Mouse (Mus musculus) ES-CJ7 (cell line): ENCODE measurements around the gene Kcnk15.

Source experiments
- DNase-seq: peaks from one replicate; pipeline ENCODE4 v3.0.0; 2011; ENCODE audit warnings: low read depth, low spot score

Kcnk15 gene

DNA sequence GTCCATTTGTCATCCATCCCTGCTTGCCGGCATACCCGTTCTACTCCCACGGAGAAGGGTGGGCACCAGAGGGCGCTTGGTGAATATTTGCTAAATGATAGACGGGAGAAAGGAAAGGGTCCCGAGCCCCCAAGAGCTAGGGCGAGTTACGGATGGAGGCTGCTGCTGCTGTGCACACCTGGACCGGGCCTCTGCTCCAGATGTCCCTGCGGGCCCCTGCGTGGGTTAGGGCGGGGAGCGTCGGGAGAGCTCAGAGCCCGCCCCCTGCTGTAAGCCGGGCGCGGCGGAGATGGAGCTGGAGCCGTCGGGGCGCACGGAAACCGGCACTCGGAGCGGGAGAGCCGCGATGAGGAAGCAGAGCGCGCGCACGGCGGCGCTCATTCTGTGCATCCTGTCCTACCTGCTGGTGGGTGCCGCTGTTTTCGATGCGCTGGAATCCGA lies at the start of gene Kcnk15:
Kcnk15 (plus strand) TSS at position 191 of the 441 bp plus-strand sequence.
- peak; percentile 44 for DNase-seq

DNA sequence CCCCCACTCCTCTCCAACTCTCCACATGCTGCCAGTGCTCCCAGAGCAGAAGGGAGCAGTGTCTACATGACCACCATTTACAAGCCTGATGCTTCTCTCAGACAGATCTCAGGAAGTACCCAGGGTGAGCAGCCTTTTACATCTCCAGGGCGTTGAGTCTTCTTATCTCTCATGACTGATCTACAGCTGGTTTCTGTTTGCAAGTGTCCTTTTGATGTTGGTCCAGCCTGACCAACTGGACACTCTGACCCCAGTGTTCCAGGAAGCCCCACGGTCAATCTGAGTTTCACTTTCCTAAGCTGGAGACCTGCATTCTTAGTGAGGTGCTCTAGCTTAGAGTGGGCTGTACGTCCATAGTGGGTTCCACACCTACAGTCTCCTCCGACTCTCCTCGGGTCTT lies 49.6 kb upstream of the Kcnk15 start:
- no peak for DNase-seq

DNA sequence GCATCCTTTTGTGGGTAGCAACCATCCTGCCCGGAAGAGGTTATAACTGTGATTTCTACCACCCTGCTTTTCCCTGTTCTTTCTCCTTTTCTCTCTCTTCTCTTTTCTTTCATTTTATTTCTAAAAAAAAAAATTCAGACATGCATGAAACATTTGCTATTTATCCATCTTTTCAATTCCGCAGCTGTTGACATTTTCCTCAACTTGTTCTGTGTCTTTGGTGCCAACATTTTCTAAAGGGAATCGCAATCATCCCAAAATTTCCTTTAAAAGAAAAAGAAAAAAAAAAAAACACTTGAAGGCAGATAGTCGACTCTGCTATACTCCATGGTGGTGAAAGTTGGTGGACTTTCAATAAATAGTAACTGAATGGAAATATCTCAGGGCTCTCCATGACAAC lies 44.3 kb upstream of the Kcnk15 start:
- DNase-seq, result no peak

DNA sequence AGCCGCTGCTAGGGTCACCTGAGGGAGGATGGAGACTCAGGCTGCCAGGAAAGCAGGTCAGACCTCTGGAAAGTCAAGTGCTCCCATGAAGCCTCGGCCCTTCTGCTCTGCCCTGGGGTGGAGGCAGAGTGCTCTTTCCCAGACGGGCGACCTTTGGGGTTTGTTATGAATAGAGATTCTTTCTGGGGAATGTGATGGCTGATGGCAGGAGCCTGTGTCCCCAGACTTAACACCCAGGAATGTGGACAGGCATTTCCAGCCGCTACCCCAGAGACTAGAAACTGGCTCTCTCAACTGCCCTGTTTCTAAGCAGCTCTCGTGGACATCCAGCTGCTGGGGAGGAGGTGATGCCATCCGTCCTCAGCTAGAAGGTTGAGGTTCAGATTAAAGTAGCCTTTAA lies 43.7 kb upstream of the Kcnk15 start:
- DNase-seq, result no peak

DNA sequence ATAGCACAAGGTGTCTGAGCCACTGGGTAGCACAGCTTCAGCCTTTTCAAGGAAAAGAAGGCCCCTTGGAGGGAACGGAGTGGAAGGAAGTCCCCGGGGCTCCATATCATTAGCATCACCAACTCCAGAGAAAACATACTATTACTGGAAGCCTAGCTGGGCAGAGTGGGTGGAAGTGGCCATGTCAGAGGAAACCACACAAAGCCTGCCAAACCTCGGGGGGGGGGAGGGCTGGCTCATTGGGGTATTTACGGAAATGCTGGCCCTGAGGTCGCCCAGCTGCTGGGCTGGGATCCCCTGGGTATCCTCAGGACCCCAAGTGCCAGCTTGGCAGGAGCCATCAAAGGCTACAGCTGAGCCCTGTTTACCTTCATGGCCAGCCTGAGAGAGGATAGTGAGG lies 40.4 kb upstream of the Kcnk15 start:
- DNase-seq, result no peak

DNA sequence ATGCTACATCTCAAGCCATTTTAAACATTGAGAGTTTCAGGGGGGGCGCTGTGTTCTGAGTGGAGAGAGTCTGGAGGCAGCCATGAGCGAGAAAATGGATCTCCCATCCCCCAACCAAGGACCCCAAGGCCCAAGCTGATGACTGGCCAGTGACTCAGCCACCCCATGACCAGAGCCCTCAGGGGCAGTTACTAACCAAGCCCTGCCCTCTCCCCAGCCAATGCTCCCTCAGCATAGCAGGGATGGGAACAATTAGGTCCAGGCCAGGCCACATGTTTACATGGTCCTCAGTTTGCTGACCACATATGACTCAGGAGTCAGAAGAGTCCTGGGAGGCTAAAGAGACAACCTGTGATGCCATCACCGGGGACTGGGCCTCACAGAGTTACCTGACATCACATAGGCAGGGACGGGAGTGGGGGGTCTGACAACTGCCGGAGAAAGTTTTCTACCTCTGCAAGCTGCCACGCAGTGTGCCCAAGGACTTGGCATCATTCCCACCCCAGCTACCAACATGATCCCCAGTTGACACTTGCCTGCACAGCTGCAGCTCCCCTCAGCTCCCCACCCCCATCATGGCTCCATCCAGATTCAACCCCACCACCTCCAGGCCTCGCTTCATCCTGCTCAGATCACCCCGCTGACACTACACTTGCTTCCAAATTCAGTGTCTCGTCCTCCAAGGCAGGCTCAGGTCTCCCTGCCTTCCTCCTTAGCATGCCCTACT lies 38.5 kb upstream of the Kcnk15 start:
- DNase-seq, result no peak

DNA sequence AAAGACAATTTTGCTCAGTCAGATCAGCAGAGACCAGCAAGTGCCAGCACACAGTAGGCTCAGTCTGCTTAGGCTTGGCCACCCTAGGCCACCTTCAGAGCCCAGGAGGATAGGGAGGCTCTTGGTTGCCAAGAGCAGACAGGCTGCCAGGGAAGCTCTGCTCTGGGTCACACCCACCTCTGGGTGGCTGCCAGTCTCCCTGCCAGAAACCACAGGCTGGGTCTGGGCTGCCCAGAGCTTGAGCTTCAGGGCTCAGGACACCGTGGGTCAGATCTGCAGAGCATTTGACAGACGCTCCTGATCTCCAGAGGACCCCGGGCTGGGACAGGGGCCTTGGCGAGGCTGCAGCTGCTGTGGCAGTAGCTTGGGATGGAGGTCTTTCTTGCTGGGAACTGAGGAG lies 32.8 kb upstream of the Kcnk15 start, which contains the start of gene Ccn5:
Ccn5 (plus strand) TSS at position 255 of the 400 bp plus-strand sequence.
- DNase-seq, result no peak

DNA sequence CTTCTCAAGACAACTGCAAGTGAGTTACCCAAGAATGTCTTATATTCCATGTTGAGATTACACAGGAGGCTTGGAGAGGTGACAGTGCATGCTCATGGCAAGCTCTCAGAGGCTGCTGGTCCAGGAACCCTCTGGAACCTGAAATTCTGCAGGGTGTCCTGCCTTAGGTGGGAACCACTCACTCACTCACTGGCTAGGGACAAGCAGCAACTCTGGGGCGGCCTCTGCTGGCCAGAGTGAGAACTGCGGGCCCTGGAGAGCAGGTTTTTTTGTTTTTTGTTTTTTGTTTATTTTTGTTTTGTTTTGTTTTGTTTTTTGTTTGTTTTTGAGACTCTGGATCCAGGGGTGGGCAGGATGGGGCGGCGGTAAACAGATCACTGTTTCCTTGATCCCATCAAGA lies 30.2 kb upstream of the Kcnk15 start:
- peak; percentile 35 for DNase-seq

DNA sequence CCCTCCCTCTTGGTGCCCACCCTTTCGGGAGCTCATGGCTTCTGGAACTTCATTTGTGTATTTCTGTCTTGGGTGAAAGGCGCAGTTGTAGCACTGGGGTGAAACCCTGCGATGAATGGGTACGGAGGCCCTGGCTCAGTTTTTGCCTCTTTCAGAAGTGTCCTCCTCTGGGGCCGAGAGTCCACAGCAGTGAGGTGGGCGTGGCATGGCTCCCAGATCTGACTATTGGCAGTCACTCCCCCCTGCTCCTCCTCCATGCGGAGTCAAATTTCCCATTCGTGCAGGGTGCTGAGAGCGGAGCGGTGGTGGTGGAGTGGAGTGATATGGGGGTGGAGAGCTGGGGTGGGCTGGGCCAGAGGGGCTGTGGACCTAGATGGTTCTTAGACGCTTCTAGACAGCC lies 29.7 kb upstream of the Kcnk15 start:
- peak; percentile 27 for DNase-seq

DNA sequence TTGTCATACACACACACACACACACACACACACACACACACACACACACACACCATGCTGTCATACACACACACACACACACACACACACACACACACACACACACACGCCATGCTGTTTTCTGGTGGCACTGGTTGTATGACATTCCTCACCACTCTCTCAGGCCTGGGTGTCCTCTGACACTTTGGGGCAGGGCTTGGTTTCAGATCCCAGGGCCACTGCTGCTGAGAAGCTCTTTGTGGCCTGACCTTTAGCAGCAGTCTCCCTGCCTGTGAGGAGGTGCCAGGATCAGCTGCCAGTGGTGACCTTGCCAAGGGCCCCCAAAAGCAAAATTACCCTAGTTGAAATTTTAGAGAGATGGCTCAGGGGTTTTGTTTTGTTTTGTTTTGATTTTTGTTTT lies 27.6 kb upstream of the Kcnk15 start:
- no peak for DNase-seq

DNA sequence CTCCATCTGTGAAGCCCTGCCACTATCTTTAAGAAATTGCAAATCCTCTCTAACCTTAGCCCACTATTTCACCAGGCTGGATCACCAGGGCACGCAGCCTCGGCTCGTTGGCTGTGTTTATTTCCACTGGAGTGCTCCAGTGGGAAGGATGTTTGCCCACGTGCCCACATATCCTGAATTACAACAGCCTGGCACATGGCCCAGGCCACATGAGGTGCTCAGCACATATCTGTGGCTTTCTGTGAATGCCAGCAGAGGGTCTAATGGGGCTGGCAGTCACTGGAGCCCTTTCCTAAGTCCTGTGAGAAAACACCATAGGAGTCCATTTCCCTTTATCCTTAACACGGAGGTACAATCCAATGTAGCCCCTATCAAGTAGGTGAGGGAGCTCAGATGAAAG lies 27.0 kb upstream of the Kcnk15 start:
- no peak for DNase-seq

DNA sequence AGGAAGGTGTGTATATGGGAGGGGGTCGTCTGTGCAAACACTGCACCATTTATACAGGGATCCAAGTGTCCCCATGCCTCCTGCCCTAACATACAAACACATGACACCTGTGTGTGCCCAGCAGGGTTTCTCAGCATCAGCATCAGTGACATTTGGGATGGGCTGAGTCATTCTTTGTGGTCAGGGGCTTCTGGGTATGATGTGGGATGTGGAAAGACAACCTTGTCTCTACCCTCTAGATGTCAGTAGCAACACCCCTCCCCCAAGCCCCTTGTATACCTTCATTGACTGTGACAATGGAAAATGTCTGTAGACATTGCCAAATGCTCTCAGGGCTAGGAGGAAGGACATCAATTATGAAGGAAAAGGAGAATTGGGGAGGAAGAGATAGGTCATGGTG lies 22.3 kb upstream of the Kcnk15 start:
- DNase-seq, result no peak

DNA sequence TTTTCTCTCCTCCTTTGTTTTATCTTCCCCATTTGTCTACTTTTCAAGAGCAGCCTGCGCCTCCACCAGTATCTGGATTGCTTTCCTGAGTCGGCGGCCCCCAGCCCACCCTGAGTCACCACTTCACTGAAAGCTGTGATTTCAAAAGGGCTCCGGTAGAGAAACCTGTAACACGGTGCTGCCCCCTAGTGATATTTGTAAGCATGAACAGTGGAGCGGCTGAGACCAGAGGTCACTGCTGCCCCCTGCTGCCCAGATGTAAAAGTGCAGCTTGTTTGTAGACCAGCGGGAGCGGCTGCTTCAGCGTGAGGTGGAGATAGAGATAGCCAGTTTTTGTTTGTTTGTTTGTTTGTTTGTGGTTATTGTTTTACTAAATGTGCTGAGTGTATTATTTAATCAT lies 15.4 kb upstream of the Kcnk15 start:
- DNase-seq, result peak; percentile 76

DNA sequence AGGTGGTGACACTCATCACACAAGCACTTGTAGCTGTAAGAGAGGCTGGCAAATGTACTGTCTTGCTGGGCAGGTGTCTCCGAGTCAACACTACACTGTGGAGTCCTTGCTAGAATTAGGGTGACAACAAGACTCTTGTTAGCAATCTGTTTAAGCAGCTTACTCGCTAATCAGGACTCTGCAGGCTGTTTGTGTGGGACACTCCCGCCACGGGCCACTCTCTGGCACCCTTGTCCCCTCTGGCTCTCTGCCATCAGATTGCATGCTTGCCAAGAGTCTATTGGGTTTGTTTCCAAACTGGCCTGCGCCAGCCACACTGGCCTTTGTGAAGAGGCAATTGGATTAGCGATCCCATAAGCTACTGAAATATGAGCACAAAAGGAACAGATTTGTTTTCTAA lies 13.9 kb upstream of the Kcnk15 start:
- no peak for DNase-seq

DNA sequence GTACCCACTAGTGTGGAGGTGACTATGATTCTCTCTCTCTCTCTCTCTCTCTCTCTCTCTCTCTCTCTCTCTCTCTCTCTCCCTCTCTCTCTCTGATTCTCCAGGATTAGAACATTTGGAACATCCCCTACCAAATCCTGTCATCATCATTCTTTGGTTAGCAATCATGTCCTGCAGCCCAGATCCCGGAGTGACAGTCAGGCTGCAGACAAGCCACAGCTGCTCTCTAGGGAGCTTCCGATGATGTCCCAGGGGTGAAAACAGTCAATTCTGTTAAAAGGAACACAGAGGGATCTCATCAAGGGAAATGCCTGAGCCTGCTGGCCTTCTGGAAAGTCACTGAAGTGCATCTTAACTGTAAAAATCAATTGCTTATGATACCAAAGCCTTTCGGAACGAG lies 11.4 kb upstream of the Kcnk15 start:
- DNase-seq, result no peak

DNA sequence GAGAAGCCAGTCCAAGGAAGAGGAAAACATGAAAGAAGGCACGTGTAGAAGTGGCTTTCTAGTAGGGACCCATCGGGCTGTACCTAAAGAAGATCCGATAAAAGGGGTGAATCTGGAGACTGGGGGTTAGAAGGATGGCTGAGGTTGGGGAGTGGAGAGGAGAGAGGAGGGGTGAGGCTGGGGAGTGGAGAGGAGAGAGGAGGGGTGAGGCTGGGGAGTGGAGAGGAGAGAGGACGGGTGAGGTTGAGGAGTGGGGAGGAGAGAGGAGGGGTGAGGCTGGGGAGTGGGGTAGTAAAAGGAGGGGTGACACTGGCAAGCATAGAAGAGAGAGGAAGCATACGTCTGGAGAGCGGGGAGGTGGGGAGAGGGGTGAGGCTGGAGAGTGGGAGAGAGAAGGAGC lies 3.8 kb downstream of the Kcnk15 start:
- no peak for DNase-seq

DNA sequence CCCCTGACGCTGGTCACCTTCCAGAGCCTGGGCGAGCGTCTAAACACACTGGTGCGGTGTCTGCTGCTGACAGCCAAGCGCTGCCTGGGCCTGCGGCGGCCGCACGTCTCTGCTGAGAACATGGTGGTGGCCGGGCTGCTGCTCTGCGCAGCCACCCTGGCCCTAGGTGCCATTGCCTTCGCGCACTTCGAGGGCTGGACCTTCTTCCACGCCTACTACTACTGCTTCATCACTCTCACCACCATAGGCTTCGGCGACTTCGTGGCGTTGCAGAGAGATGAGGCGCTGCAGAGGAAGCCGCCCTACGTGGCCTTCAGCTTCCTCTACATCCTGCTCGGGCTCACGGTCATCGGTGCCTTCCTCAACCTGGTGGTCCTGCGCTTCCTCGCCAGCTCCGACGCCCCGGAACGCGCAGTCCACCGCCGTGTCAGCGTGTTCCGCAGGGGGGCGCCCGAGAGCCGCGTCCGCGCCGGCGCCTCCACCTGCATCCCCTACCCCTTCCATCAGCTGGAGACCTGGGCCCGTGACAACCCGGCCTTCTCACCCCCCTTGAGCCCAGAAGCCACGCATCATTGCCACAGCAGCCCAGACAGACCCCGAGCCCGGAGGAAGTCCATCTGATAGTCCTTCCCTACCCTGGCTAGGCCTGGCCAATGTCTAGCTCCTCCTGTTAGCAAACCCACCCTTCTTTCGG lies 5.0 kb downstream of the Kcnk15 start:
- peak; percentile 20 for DNase-seq

DNA sequence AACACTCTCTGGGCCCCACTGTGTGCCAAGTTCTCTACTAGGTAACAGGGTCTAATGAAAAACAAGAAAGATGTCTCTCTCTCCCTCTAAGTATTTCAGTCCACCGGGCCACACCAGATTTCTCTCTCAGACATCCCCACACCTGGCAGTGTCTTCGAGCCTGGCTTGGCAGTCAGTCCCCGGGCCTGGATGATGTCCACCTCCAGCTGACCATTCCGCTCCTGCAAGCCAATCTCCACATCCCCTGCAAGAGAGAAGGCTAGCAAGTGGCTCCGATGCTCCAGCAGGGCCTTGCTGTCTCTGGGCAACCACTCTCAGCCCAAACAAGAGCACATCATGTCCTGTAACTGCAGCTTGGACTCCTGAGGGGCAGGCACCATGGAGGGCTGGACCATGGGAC lies 11.9 kb downstream of the Kcnk15 start:
- DNase-seq, result no peak

DNA sequence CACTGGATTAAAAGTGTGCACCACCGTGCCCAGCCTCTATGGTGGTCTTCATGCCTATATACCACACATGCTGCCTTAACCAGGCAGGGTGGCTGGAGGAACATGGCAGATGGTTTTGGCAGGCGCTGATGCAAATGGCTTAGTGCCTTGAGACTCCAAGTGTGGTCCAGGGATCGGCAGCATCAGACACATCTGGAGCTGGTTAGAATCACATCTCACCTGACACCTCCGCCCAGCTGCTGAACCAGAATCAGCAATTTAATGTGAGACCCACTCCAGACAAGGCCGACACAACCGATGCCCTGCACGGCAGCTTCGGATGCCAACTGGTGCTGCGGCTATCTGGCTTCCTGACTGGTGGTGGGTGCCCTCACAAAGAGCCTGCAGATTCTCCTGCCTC lies 12.6 kb downstream of the Kcnk15 start:
- DNase-seq, result no peak

DNA sequence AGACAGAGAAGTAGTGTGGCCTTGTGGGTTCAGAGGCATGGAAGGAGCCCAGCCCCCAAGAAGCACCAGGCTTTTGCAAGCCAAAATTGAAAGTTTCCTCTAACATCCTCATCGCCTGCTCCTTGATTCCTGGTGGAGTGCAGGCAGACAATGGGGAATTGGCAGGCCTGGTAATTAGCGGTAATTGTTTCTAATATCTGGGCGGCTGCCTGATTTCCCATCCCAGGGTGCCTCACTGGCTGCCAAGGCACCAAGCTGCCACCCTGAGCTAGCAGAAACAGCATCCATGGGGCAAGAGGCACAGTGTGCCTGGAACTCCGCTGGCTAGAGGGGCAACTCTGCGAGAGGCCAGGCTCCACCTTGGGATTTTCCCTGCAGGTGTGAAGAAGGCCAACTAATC lies 16.3 kb downstream of the Kcnk15 start:
- no peak for DNase-seq

DNA sequence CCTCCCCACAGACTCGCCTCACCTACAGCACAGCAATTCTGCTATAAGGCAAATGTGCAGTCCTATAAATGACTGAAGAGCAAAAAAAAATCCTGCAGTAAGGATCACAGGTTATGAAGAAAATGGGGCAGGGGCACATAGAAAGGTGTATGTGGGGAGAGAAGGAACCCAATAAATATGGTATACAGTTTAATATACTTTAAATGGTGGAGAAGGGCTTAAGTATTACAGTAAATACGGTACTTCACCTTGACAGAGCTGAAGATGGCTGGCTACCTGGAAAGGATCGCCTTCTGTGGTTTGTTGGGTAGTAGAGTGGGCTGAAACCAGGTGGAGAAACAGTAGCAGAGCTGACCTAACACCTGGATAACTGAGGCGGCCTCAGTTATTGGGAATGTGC lies 17.8 kb downstream of the Kcnk15 start:
- no peak for DNase-seq

DNA sequence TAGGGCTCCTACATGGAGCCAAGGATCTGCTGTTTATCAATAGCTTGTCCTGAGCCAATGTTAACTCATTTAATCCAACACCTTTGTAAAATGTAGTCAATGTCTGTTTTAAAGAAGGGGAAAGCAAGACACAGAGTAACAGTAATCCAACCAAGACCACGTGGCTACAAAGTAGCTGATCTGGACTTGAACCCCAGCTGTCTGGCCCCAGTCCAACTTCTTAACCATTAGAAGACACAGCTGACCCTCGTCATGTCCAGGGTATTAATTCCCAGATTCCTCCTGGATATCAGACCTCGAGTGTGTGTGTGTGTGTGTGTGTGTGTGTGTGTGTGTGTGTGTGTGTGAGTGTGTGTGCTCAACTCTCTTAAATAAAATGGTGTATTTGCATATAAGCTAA lies 18.5 kb downstream of the Kcnk15 start:
- DNase-seq, result no peak

DNA sequence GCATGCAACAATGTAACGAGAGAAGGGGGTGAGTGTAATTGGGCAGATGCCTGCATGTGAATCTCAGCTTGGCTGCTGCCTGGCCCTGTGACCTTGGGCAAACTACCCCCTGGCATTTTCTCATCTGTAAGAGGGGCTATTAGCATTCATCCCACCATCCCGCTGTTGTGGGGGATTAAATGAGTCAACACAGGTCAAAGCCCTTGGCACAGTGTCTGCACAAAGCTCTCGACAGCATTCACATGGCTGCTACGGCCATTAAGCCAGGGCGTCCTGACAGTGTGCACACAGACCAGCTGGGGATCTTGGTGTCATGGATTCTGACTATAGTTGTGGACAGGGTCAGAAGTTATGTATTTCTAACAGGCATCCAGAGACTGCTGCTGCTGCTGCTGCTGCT lies 21.4 kb downstream of the Kcnk15 start:
- no peak for DNase-seq
